Mouse (Mus musculus) left cerebral cortex, adult 11 months (tissue): Measurements from ENCODE around the gene Psmd9.

ENCODE experiments used
- DNase-seq: peaks from one replicate; pipeline ENCODE4 v3.0.0; 2022; ENCODE audit warnings: low spot score

Gene Psmd9

DNA sequence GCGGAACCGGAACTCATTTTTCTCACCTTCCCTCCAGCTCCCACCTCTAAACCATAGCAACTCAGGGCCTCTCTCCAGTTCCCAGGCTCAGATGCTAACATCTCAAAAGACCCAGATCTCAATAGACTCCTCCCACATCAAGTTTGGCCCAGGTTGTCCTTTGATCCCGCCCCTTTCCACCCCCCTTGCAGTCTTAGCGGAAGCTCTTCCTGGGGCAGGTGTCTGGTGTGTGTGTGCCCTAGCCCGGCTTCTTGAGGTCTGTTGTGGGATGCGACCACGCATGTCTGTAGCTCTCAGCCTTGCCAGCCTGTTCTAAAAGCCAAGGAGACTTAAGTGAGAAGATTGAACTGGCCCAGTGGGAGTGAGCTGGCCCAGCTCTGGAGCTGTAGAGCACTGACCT, 18.6 kb upstream of the Psmd9 start:
- no peak for DNase-seq

DNA sequence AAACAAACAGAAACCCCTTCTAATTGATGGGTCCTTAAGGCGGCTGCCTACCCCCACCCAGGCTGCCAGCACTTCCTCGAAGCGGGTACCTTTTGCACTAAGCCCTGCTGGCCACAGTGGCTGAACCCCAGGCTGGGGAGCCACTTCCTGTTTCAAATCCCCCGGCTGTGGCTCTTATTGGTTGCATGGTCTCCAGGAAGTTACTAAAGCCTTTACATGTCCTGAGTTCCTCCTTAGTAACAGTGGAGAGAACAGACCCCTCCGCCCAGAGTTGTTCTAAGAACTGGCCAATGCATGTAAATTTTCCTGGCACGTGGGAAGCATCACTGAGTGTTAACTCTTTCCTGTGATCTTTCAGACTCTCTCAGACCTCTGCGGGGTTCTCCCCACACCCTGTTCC, 18.1 kb upstream of the Psmd9 start:
- no peak for DNase-seq

DNA sequence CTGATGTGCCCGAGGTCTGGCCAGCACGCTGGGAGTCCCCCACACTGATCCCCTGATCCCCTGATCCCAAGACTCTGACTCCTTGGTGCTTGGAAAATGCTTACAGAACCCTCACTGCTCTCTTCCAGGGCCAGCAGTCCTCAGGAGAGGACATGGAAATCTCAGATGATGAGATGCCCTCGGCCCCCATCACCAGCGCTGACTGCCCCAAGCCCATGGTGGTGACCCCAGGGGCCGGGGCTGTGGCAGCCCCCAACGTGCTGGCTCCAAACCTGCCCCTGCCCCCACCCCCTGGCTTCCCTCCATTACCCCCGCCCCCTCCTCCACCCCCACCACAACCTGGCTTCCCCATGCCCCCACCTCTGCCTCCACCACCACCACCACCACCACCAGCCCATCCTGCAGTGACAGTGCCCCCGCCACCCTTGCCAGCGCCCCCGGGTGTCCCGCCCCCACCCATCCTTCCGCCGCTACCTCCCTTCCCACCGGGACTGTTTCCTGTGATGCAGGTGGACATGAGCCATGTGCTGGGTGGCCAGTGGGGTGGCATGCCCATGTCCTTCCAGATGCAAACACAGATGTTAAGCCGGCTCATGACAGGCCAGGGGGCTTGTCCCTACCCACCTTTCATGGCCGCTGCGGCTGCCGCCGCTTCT, 17.4 kb upstream of the Psmd9 start:
- DNase-seq, result no peak

DNA sequence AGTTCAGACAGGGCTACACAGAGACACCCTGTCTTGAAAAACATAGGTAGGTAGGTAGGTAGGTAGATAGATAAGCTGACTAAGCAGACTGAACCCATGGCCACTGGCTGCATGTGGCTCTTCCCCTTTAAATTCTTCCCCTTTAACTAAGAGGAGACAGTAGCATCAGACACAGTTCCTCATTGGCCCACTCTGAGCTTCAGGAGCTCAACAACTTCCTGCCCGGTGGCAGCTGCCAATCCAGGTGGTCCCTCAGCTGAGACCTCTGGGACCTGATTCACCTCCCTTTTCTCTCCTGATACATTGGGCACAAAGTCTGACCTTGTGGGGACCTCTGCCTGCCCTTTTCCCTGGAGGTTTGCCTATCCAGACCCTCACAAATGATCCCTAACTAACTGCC, 16.3 kb upstream of the Psmd9 start:
- no peak for DNase-seq

DNA sequence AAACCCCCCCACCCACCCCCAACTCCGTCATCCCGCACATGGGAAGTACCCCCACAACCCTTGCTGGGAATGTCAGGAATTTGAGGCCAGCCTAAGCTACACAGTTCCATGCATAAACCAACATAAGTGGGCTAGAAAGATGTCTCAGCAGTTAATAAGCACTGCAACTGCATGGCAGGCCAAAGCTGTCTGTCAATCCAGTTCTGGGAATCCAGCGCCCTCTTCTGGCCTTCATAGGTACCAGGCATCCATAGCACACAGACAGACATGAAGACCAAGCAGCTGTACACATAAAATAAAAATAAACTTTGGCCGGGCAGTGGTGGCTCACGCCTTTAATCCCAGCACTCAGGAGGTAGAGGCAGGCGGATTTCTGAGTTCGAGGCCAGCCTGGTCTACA, 13.8 kb upstream of the Psmd9 start:
- DNase-seq, result no peak

DNA sequence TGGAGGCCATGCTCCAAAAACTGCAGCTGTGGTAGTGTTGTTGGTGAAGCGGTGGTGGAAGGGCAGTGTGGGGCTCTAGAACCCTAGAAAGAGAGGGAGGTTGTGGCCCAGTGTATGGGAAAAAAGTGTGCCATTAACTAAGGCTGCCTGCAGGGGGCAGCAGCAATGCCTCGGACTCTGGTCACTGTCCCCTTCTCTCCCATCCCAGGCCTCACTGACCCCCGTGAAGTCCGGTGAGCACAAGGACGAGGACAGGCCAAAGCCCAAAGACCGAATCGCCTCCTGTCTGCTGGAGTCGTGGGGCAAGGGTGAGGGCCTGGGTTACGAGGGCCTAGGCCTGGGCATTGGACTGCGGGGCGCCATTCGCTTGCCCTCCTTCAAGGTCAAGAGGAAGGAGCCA, 12.4 kb upstream of the Psmd9 start:
- no peak for DNase-seq

DNA sequence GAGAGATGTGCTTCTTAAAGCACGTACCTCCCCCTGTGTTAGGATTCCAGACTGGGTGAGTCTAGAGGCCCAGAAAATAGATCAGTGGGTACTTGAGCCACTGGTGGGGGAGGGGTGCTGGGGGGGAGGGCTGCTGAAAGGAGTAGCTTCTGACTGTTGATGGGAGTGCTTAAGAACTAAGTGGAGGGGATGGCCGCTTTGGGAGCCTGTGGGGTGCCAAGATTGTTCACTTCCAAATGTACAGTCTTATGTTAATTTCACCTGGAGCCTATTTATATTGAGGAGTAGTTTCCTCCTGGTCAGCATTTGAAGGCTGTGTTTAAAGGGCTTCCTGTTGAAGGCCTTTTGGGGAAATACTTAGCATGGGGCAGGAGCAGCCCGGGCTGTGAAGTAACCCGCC, 11.2 kb upstream of the Psmd9 start:
- no peak for DNase-seq

DNA sequence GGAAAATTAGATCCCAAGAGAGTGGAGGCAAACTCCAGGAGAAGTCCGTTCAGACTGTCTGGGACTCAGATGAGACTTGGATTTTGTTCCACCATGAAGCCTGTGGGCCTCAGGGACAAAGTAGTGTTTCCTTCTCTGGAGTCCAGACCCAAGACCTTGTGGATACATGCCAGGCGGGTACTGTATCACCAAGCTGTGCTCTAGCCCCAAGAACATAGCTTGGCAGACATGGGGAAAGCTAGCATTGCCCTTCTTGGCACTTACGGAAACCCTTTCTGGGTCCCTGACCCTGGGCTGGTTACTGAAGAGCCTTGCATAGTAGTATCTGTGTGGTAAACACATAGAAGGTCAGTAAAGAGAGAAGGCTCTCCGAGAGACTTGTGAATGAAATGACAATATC, 9.8 kb upstream of the Psmd9 start:
- DNase-seq, result no peak

DNA sequence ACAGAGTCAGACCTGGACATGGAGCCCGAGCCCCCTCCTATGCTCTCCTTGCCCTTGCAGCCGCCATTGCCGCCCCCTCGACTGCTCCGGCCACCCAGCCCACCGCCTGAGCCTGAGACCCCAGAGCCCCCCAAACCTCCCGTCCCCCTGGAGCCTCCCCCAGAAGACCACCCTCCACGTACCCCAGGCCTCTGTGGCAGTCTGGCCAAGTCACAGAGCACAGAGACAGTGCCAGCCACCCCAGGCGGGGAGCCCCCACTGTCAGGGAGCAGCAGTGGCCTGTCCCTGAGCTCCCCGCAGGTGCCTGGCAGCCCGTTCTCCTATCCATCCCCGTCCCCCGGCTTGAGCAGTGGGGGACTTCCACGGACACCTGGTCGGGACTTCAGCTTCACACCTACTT, 9.3 kb upstream of the Psmd9 start:
- DNase-seq, result no peak

DNA sequence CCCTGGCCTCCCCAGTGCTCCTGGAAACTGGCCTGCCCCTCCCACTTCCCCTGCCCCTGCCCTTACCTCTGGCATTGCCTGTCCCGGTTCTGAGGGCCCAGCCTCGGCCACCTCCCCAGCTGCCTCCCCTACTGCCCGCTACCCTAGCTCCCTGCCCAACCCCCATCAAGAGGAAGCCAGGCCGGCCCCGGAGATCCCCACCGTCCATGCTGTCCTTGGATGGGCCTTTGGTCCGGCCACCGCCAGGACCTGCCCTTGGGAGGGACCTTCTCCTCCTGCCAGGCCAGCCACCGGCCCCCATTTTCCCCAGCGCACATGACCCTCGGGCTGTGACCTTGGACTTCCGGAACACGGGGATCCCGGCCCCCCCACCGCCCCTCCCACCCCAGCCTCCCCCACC, 8.9 kb upstream of the Psmd9 start:
- no peak for DNase-seq

DNA sequence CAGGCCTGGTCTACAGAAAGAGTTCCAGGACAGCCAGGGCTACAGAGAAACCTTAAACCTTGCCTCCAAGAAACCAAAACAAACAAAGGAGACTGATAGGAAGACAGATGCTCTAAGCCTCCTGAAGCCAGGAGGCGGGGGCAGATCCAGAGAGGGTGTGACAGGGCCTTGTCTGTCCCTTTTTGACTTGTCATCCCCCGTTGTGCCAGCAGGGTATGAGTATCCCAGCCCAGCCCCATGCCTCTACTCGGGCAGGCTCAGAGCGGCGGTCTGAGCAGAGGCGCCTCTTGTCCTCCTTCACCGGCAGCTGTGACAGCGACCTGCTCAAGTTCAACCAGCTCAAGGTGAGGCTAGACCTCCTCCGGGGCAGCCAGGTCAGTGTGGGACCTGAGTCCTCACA, 6.3 kb upstream of the Psmd9 start:
- no peak for DNase-seq

DNA sequence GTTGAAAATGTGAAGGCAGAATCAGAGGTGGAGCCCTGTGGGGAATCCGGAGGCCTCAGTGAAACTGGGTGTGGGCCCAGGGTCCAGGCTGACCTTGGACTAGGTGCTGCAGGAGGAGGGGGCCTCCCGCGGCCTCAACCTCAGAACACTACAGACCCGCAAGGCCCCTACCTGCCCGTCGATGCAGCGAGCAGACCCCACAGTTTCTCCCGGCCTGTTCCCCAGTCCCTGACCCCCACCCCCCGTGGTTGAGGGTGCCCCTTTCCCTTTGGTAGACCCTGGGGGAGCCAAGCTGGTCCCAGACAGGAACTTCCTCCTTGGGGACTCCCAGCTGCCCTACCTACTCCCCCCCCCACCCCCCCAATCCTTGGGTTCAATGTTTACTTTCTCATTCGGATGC, 2.8 kb upstream of the Psmd9 start:
- no peak for DNase-seq

DNA sequence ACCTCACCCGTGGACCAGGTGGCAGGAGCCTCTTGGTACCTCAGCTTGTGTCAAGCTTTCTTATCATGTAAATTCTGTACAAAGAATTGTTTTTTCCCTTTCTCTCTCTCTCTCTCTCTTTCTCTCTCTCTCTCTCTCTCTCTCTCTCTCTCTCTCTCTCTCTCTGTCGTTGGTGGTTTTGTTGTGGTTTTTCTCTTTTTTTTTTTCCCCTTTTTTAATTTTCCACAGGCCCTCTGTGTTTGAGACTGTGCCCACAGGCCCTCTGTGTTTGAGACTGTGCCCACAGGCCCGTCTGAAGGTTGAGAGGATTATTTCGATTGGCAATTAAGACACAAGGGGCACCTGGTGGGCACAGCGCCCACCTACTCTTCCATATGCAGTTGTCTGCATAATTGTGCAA, 1.6 kb upstream of the Psmd9 start:
- DNase-seq, result no peak

DNA sequence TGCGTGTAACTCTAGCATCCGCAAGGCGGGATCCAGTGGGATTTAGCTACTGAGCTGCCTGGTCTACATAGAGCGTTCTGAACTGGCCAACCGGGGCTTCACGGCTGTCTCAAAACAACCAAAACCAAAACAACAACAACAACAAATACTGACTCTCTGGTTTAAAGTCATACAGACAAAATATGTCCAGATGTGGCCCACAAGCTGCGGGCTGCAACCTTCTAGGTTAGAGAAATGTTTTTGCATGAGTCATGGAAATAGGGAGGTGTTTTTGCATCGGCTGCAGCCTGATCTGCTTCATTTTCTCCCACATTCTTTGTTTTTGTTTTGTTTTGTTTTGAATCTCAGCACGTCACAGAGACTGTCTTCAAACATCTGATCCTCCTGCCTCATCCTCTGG, 1.2 kb downstream of the Psmd9 start:
- DNase-seq, result no peak

DNA sequence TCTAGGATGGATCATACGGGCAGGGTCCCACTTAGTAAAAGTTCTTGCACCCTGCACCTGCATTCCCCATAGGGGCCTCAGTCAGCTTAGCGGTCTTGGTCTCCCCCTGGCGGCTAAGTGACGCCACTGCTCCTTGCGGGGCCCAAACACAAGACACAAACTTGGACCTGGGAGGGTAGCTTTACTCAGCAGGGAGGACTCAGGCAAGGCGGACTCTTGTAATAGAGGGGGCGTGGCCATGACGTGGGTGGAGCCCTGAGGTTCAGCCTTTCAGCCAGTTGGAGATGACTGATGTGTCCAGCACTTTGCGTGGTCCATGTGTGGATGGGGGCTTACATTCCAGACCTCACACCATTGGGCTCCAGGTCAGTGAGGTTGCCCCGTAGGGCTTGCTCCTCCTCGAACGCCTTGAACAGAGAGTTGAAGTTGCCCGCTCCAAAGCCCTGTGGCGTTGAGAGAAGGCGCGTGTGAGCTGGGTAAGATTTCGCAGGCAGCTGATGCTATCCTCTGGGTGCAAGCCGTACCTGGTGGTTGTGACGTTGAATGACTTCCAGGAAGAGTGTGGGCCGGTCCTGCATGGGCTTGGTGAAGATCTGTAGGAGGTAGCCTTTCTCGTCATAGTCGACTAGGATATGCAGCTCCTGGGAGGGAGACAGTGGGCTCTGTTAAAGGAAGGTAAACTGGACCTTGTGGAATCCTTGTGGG, 2.6 kb downstream of the Psmd9 start:
- DNase-seq, result peak; percentile 65

DNA sequence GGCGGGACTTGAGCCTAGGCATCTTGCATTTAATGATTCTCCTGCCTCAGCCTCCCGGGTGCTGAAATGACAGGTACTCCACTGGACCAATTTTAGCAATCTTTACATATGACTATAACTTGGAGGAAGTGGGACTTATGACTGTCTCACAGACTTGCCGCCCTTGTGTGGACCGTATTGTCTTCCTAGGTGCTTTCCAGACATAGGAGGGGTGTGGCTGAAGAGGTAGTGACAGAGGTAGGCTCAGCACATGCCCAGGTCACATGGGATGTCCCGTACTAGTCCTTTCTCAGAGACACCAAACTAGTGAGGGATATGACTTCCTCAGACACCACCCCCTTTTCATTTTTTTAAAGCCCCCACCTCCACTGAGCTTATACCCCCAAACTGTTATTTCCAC, 9.6 kb downstream of the Psmd9 start:
- no peak for DNase-seq

DNA sequence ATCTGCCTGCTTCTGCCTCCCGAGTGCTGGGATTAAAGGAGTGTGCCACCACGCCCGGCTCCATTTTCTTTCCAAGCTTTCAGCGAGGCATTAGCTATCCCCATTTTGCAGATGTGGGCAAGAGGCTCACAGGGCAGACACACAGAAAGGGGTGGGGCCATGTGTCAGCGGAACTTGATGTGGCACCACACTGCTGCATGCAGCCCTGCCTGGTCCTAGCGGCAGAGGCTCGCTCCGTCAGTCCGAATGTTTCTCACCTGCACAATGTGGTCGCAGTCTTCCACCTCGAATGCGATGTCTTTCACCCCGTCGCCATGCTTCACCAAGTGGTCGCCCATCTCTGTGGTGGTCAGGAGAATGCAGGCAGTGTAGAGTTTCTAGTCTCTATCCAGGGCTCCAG, 11.2 kb downstream of the Psmd9 start:
- DNase-seq, result no peak

DNA sequence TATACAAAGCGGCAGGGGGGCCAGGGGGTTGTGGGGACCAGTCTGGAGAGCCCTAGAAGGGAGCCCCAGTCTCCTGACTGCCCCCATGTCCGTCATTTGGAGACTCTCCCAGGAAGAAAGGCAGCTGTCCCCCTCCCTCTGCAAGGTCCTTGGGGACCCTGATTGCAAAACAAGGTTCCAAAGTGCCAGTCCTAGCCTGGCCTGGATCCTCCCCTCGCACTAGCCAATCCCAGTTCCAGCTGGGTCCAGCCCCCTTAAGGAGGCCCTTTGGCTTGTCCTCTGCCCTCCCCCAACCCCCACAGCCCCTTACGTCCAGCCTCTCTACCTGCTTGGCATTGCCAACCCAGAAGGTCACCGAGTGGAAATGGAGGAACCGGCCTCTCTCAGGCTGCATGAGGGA, 12.3 kb downstream of the Psmd9 start:
- no peak for DNase-seq

DNA sequence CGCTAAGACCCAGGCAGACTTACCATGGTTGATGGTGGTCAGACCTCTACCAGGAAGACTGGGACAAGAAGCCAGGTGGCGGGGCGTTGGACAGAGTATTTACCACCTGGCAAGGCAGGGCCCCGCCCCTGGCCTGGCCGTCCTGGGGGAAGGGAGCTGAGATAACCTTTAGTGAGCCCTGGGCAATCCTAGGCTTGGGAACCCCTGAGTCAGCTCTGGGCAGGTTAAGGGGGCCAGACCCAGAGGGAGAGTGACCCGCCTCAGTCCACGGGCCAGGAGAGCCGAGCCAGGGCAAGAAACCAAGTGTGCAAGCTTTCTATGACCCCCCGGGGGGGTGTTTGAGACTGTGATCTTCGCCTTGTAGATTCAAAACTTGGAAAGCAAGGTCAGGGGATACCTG, 13.4 kb downstream of the Psmd9 start, which contains the start of gene Hpd:
Gene Hpd, minus strand, starts transcription at position 77 of the 400 bp plus-strand sequence.
- no peak for DNase-seq

DNA sequence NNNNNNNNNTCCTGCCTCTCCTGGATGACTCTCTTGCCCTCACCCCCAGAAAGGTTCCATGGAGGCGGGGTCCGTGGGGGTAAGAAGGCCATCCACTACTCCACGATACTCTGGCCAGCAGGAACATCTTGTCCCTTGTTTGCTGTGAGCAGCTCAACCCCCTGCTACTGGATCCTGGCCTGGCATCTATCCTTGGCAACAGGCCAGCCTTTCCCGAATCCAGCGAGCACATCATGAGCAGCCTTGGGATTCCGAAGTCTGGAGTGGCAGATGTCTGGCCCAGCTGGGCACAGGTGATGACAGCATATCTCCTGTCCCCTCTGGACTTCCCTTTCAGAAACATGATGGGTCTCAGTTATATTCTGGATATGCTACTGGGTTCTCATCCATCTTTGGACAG, 16.8 kb downstream of the Psmd9 start:
- DNase-seq, result no peak

DNA sequence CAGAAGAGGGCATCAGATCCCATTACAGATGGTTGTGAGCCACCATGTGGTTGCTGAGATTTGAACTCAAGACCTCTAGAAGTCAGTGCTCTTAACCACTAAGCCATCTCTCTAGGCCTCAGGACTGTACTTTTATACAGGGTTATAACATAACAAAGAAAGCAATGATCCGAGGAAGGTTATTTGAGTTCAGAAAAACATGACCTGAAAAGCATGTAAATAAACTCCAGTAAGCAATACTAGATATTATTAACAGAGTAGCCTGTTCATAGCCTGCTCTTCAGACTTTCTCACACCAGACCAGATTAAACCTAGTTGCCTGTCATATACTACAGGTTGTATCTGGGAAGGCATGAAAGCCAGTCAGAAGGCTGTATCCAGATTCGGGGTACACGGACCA, 18.1 kb downstream of the Psmd9 start:
- no peak for DNase-seq

DNA sequence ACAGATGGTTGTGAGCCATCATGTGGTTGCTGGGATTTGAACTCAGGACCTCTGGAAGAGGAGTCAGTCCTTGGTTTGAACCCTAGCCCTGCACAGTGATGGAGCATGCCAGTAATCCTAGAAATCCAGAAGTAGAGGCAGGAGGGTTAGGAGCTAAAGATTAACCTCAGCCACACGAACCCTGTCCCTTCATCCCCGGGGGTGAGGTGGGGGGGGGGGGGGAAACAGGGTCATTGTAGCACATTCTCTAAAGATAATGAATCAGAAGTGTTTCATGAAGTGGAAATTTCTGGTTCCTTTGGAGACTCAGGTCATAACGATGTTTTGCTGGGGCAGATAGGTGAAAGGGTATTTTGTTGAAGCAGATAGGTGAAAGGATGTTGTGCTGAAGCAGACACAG, 21.7 kb downstream of the Psmd9 start:
- no peak for DNase-seq

DNA sequence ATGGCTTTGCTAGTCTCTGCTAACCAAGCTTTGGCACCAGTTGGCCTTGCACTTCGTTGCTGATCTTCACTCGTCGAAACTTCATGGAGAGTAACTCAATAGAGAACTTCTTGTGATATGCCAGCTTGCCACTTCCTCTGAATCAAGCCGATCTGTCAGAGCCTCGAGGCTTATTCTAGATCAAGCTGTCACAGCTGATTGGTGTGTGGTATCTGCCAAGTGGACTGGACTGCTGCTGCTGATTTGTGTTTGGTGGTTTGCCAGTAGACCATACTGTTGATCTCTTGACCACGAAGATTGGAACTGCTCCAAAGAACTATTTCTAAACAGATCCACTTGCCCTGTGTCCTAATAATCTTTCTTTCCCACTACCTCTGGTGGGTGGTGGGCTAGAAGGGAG, 22.2 kb downstream of the Psmd9 start:
- no peak for DNase-seq

DNA sequence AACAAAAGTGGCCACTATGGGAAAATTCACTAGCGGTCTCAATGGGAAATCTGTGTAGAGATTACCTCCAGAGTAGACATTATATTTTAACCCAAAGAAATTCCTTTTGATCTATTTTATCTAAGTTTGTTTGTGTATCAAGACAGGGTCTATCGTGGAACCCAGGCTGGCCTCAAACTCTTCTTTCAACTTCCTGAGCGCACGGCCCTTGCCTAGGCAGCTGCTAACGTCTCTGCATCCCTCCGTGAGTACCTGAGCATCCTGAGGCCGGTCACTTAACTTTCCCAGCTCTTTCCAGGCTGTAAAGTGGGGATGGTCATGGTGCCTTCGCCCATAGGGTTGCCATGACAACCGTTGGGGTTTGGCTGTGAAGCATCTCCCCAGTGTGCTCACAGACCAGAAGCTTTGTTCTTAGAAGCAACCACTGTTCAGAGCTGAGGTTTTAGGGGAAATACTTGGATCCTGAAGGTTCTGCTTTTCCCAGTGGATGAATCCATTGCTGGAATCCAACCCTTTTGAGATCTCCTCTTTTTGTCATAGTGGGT, 23.5 kb downstream of the Psmd9 start:
- DNase-seq, result no peak
